Mouse (Mus musculus): ENCODE results near the gene Crcp.

GRCm38 (mm10) chr5:130052510-130052909, 23.4 kb downstream of the Crcp start:
- TF ChIP-seq POLR2A (IDR thresholded peaks at IDR 0.05; ENCODE audit: borderline replicate concordance, low read depth, low read length) (no peak), CTCF (IDR thresholded peaks at IDR 0.05; ENCODE audit: low read depth, low read length) (no peak)

Measured in bone marrow macrophage, adult 2 months (primary cell).